Mouse (Mus musculus): ENCODE results near the gene Susd5.

GRCm38 (mm10) chr9:114019012-114019762, 37.8 kb upstream of the Susd5 start:
- TF ChIP-seq GATA1 (IDR thresholded peaks at IDR 0.05; ENCODE audit: borderline replicate concordance, low read length) (no peak), FLI1 (IDR thresholded peaks at IDR 0.05; ENCODE audit: low read length) (no peak)
